Mouse (Mus musculus): ENCODE measurements around the gene Kcnip4.

Gene Kcnip4

DNA sequence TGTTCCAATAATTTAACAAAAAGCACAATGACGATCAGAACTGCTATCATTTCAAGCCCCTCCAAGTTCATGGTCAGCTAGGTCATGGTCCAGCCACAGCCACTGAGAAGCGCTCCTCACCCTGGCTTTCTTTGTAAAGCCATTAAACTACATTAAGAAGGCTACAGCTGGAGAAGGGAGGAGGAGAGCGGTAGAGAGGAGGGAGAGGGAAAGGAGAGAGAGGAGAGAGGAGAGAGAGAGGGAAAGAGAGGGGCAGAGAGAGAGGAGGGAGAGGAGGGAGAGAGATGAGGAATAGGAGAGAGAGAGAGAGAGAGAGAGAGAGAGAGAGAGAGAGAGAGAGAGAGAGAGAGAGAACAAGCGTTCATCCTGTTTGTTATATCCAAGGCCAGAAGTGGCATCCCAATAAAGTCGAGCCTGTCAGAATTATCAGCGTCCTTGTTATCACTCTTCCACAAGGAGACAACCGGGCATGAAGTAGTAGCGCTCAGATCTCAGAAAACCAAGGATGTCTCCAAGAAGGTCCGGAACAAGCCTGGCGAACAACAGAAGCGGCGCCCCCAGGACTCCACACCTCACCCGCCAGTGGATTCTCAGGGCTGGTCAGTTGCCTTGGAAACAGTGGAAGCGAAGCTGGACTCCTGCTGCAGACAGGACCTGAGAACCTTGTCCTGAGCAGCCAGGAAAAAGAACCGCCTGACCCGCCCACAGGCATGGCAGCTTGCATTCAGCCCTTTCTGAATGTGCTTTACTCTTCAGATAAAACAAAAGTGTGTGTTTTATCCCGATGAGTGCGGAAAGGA is 635.1 kb downstream of the Kcnip4 start:
- peak; percentile 22 to 28 for DNase-seq (ENCODE audit: low spot score in 2 of 2)

DNA sequence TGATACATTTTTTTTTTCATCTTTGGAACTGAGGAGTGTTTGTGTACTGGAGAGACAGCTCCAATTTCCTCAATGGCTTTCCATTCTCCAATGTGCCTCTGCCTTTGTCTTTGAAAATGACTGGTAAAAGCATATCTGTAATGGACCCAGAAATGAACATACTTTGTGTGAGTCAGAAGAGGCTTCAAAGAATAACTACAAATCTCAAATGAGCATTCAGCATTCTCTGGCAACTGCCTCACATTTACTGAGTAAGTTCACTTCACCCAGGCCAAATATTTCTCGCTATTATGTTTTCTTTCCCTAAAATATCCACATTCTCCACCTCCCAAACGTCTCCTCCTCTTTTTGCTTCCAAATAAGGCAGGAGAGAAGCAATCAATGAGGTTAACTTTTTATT is 646.6 kb downstream of the Kcnip4 start:
- no peak for DNase-seq (ENCODE audit: low spot score in 2 of 2)

DNA sequence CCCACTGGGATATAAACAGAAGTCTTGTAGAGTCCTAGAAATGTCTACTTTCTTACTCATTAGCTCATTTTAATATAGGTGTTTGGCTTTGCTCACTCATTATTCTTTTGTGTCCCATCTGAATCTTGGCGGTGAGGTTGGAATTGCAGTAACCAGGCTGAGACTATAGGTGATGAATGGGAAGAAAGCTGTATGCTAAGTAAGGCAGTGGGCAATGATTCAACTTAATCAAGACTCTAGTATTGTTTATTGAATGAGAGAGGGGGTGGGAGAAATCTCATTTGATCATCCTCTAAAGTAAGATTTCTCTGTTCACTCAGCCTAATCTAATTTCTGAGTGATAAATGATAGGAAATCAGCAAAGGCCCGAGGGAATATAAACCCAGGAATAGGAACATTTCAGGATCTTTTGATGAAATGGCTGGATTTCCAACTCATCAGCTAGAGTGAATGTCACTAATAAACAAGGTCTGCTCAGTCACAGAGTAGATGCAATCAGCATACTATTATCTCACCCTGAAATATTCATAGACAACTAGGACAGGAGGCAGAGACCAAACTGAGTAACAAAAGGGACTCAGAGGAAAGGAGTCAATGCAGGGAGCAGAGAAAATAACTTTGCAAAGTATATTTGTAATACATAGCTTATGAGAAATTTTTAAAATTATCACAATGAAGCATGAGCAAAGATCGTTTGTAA is 660.3 kb downstream of the Kcnip4 start:
- DNase-seq (ENCODE audit: low spot score in 2 of 2) = no peak

DNA sequence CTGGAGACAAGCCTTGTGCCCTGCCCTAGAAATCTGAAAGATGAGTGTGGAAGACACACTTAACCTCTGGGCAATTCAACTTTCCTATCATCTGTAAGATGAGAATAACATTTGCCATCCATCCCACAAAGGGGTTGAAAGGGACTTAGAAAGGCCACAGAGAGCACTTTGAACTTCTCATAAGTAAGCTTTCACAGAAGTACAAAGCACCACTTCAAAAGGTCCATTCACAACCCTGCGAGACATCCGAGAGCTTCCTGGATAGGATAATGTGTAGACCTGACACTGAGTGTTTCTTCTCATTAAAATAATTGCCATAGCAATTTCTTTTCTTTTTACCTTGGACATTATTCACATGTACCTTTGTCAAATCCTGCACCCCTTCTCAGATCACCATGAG is 683.7 kb downstream of the Kcnip4 start:
- DNase-seq (ENCODE audit: low spot score in 2 of 2) = no peak

DNA sequence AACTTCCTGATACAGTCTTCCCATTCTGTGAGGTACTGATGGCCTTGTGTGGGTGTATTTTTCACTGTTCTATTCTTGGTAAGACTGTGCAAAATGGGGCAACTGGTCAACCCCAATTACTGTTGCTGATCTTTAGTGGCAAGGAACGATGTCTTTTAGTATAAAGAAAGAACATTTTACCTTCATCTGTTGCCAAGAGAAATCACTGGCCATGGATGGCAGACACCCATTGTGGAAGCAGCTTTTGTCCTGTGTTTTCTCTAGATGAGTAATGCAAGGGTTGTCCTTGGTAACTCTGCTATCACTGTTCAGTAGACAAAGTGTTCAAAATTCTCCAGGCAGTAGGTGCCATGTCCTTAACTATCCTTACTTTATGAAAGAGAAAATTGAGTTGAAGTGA is 729.2 kb downstream of the Kcnip4 start:
- no peak for DNase-seq (ENCODE audit: low spot score in 2 of 2)

DNA sequence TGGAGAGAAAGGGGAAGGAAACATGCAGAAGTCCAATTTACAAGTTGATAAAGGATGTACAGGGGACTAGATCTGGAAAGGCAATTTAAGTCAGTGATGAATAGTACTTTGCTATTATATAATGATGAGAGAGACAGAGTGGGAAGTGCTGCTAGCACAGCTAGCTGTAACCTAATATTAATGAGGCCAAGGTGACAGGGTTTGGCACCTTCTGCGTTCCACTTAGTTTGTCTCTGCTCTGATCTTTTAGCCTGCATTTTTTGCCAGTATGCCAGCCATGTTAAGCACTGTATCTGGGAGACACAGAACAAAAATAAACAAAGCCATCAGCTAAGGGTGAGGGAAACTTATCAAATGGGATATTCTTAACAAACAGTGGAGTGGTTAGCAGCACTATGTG is 745.3 kb downstream of the Kcnip4 start:
- DNase-seq (ENCODE audit: low spot score in 2 of 2) = no peak

DNA sequence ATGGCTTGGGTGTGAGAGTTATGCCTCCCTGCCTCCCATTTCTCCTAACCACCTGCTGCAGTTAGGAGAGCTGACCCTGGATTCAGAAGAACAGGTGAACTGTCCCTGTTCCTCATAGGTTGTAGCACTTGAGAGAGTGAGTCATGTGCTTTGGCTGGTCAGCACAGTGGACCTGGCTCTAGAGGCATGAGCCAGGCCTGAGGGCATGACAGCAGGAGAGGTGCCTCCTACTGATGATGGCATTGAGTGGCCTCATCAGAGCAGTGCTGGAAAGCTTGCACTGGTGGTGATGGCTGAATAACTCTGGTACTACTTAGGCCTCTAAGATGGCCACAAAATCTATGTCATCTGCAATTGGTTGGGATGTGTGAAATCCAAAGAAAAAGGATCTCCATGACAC is 776.1 kb downstream of the Kcnip4 start:
- DNase-seq (ENCODE audit: low spot score in 2 of 2) = no peak

DNA sequence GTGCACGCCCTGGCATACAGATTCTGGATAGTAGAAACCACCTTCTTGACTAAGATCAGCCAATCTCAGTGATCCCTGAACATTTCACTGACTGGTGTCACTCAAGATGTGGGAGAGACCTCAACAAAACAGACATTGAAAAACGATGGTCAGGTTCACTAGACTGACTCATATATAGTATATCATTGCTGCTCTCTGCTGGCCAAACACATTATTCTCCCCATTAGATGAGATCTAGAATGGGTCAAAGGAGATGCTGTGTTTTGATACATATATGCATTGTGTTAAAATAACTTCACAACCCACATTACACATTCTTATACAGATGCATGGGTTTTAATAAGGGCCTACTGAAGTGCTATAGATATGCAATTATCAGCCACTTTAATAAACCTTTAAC is 787.1 kb downstream of the Kcnip4 start:
- DNase-seq (ENCODE audit: low spot score in 2 of 2) = no peak

DNA sequence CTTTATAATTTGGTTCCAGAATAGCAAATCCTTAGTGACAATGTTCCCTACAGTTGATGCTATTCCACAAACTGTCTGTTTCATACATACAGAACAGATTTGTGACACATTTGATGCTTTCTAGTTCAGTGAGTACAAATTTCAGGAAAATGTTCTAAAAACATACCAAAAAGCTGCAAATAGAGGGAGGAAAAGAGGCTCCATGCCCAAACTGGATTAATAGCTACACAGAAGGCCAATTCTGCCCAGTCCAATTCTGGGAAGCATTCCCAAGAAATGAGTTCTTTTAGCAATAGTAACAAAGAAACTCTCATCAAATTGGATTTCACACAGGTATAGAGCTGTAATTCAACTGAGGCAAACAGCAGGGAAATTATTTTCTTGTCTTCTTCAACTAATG is 806.5 kb downstream of the Kcnip4 start:
- DNase-seq (ENCODE audit: low spot score in 2 of 2) = no peak

DNA sequence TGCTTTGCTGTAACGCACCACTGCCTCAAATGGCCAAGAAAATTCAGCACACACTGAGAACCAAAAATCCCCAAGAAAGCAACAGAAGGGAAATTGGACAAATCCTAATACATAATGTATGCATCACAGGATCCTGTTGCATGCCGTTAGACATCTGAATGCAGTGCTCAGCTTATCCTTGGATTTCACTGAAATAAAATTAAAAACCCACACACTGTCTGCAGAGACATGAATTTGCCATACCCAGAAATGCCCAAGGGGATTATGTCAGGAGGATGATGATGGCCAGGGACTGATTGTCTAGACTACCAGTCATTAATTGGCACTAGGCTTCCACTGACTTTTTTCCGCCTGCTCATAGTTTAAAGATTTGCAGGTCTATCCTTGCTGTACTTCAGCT is 818.7 kb downstream of the Kcnip4 start:
- DNase-seq (ENCODE audit: low spot score in 2 of 2) = peak; percentile 21 to 25

DNA sequence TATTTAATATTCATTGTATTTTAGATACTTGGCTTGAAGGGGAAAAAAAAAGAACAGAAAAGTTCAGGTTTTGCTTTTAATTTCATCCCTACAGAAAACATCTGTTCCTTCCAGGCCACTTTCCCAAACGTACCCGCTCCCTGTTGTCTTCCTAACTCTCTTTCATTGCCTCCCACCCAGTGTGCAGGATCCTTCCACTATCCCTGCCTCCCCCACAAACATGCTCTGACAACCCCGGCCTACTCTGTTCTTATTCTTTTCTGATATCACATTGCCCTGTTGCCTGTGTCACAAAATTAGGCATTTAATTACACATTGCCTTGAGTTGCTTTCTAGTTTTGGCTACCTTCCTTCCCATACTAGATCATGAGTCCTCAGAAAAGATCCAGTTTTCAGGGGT is 837.6 kb downstream of the Kcnip4 start:
- no peak for DNase-seq (ENCODE audit: low spot score in 2 of 2)

DNA sequence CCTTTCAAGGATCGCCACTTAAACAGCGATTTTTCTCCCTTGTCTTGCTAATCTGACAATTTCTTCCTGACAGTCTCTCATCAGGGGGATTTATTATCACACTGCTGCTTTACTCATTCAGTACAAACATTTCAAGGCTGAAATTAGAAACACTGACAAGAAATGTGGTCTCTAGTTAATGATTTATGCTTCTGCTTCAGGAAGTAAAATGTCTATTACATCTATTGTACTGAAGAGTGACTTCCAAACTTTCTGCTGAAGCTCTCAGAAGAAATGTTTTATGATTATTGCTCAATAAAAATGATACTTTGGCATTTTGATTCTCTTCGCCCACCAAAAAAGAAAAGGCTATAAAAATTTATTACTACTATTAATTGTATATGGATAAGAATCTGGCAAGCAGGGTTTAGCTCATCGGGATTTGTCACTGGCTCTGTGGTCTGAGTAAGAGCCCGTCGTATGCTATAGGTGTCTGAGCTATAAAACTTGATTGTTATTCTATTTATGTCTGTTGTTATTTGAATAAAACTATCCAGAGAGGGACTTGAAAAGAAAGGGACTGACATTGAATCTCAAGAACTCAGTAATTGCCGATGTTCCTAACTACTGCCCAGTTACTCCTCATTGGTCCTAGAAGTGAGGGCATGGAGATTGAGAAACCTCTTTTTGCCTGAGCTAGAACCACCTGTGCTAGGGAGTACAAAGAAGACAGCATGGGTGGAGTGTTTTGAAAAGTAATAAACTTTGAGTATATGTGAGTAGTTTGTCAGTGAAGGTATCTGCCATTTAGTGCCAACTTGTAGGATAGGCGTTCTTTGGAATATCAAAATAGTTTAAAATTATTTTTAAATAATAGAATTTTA is 844.7 kb downstream of the Kcnip4 start:
- DNase-seq (ENCODE audit: low spot score in 2 of 2) = no peak

DNA sequence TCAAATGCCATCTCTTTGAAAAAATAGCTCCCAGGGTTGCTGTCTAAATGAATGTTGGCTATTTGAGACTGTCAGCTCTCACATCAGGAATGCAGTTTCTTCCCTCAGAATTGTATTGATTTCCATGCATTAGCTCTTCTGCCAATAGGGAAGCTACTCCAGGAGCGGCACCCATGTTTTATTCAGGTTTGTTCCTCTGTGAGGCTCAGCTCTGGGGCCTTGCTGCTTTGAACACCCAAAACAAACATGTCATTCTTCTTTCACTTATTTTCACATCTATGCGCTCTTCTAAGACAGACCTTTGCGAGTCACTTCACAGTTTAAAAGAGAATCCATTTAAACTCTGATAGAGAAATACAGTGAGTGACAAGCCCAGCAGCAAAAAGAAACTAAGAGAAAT is 862.2 kb downstream of the Kcnip4 start:
- DNase-seq (ENCODE audit: low spot score in 2 of 2) = no peak

DNA sequence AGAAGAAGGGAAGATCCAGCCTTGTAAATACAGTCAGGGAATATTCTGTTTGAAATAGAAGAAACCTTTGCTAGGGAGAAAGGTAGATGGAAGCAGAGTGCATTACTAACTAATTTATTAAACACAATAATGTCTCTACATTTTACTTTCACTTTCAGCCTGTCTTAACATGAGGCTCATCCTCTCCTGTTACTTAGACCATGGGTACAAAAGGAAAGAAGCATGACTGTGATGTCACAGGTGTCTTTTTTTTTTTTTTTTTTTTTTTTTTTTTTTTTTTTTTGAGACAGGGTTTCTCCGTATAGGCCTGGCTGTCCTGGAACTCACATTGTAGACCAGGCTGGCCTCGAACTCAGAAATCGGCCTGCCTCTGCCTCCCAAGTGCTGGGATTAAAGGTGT is 864.7 kb downstream of the Kcnip4 start:
- no peak for DNase-seq (ENCODE audit: low spot score in 2 of 2)

DNA sequence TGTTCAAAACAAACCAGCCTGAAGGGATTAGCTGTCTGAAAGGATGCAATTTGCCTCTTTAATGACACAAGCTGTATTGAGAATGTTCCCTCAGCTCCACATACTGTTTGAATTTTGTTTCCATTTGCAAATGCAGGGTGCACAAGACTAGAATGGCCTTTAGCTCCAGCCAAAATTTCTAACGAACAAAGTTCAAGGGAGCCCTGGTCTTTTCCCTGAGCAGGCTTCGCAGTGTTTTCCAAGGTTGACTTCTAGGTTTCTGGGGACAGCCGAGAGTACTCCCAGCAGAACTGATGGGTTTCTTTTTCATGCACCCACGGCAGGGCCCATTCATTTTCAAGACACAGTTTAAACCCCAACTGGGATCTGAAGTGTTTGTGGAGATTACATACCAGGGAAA is 874.2 kb downstream of the Kcnip4 start:
- no peak for DNase-seq (ENCODE audit: low spot score in 2 of 2)

DNA sequence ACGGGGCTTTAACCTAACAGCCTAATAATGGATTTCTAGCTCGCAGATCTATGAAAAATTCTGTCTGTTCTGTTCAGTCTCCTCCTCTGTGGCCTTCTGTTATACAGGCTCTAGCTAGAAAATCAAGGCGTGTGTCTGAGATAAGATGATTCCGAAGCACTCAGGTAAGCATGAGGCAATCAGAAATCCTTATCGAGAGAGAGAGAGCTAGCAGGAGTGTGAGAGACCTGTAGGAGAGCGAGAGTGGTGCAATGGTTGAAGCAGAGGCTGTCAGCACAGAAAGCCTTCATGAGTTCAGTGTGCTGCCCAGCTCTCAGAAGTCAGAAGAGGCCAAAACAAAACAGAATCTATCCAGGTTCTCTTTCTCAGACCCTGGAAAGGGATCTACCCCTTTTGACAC is 888.0 kb downstream of the Kcnip4 start:
- DNase-seq (ENCODE audit: low spot score in 2 of 2) = no peak

DNA sequence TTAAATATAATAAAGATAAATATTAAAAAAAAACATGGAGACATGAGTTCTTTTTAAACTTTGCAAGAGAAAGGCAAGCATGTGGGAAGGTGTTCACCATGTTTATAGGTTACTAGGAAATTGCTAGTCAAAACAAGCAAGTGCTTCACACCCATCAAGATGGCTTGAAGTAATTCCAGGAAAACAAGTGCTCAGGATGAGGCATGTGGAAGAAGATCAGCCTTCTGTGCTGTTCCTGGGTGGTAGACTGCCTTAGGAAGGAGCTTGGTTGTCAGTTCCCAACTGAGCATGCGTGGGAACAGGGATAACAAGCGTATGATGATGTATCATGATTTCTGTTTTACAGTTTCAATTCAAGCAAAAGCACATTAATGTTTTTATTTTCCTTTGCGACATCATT is 891.1 kb downstream of the Kcnip4 start:
- DNase-seq (ENCODE audit: low spot score in 2 of 2) = no peak

DNA sequence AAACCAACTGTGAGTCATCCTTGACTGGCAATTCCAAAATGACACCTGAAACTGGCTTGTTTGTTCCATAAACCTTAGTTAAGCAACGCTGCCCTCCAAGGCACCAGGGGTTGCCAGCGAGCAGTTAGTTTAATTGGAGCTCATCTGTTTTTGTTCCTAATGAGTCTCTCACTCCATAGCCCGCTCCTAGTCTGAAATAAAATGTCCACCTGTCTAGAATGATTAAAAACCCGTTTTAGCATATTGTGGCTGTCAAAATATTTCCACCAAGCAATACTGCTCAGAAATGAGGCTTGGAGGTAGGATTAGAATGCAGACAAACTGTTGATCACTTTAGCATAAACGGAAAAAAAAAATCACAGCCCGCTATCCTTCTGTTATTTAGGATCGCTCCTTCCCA is 901.3 kb downstream of the Kcnip4 start:
- no peak for DNase-seq (ENCODE audit: low spot score in 2 of 2)

DNA sequence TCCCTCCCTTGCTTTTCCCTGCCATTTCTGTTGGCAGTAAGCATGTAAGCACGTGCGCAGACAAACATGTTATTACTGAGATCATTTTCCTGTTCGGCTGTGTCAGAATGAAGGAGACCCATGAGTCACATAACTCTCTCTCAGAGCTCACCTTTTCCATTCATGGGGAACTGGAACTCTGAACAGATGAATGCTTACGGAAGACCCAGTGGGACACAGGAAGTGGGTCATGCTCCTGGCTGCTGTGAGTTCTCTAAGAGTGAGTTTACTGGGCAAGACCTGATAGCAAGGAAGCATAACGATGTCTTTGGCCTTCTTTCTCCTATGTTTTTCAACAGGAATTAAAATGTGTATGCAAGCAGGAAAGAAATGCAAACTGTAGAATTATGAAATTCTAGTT is 917.8 kb downstream of the Kcnip4 start:
- no peak for DNase-seq (ENCODE audit: low spot score in 2 of 2)

DNA sequence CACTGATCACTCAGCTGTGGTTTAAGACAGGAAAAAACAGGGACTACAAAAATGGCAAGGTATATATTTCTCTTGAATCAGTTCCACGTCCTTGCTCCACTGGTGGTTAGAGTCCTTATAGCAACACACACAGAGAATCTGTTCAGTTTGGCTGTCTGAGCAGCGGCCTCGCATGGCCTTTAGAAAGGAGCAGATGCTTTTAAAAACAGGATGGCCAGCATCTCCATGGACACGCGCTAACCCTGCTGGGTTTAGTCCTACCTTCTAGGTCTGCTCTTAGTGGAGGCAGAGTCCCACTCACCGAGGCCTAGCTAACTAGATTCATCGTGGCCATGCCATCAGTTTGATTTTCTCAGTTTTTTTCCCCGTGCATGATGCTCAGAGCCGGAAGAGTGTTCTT is 918.4 kb downstream of the Kcnip4 start:
- peak; percentile 26 to 38 for DNase-seq (ENCODE audit: low spot score in 2 of 2)

DNA sequence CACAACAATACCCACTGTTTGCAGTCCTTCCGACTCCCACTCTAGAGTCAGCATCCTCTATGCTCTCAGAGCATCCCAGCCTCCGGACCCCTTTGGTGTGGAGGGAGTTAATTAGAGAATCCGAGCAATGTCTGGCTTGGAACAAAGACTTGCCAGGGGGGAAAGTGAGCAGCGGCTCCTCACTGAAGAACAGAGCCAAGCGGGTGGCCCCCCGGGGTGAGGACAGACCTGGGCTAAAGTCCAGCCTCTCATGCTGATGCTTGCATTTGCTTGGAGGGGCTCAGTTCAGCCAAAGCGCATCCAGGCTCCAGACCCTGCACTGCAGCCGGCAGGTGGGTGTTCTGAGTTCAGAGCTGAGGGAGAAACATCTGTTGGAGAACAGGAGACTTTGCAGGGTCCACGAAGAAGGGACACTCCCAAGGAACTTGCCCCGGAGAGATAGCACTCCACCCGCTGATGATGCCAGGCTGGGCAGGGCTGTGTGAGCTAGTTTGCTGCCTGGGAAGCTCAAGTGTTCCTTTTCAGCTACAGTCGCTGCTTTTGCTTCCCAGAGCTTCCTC is 925.1 kb downstream of the Kcnip4 start:
- DNase-seq (ENCODE audit: low spot score in 2 of 2) = no peak

DNA sequence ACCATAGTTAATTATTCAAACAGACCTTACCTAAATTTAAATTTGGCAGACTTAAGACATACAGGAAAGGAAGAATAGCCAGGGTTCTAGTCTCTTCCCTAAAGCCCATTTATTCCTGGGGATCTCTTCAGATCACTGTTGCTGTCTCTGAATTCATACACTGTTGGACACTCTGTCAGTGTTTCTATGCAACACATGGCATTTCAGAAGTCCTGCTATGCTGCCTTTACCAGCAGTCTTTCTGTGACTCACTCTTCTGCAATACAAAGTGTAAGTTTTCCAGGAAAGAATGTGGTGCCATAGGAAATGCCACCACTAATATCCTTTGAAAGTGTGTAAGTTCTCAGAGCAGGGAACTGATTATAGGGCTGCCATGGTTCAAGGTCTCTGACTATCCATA is 936.7 kb downstream of the Kcnip4 start:
- DNase-seq (ENCODE audit: low spot score in 2 of 2) = no peak
